Mouse (Mus musculus) CH12.LX (cell line): ENCODE data around the gene Ehd1.

Source experiments
- CTCF ChIP-seq, 2 experiments: IDR thresholded peaks in 1 of 2; conservative IDR thresholded peaks in 1 of 2; 2 replicates each; pipeline ENCODE4 v1.5.1; 2011 to 2012; ENCODE audit warnings: low read depth in 2 of 2, low read length in 2 of 2, improper control_type of control experiment in 1 of 2, inconsistent platforms in 1 of 2, mild to moderate bottlenecking in 1 of 2, moderate library complexity in 1 of 2
- E2F4 ChIP-seq: IDR thresholded peaks from 2 replicates; pipeline ENCODE4 v1.6.1; 2011; ENCODE audit warnings: low read depth, low read length, improper control_type of control experiment; ENCODE audit not compliant: insufficient replicate concordance
- ELF1 ChIP-seq: IDR thresholded peaks from 2 replicates; pipeline ENCODE4 v1.6.1; 2014; ENCODE audit warnings: low read depth, mild to moderate bottlenecking, inconsistent platforms, low read length, improper control_type of control experiment
- EP300 ChIP-seq: IDR thresholded peaks from 2 replicates; pipeline ENCODE4 v1.6.1; 2011; ENCODE audit warnings: low read length, improper control_type of control experiment
- HCFC1 ChIP-seq: IDR thresholded peaks from 2 replicates; pipeline ENCODE4 v1.6.1; 2012; ENCODE audit warnings: low read depth, mild to moderate bottlenecking, inconsistent platforms, low read length, improper control_type of control experiment
- JUND ChIP-seq: conservative IDR thresholded peaks from 2 replicates; pipeline ENCODE4 v1.6.1; 2011; ENCODE audit warnings: low read depth, low read length, improper control_type of control experiment
- MAX ChIP-seq: IDR thresholded peaks from 2 replicates; pipeline ENCODE4 v1.6.1; 2011; ENCODE audit warnings: low read length, improper control_type of control experiment
- POLR2A ChIP-seq: IDR thresholded peaks from 2 replicates; pipeline ENCODE4 v1.6.1; 2011; ENCODE audit warnings: low read depth, mild to moderate bottlenecking, improper control_type of control experiment, low read length
- SIN3A ChIP-seq: IDR thresholded peaks from 2 replicates; pipeline ENCODE4 v1.6.1; 2012; ENCODE audit warnings: low read length, improper control_type of control experiment, inconsistent platforms
- TCF12 ChIP-seq: IDR thresholded peaks from 2 replicates; pipeline ENCODE4 v1.6.1; 2014; ENCODE audit warnings: low read depth, mild to moderate bottlenecking, inconsistent platforms, low read length, improper control_type of control experiment
- UBTF ChIP-seq: IDR thresholded peaks from 2 replicates; pipeline ENCODE4 v1.6.1; 2012; ENCODE audit warnings: low read depth, mild to moderate bottlenecking, inconsistent platforms, low read length, improper control_type of control experiment, moderate library complexity
- USF2 ChIP-seq: conservative IDR thresholded peaks from 2 replicates; pipeline ENCODE4 v1.6.1; 2011; ENCODE audit warnings: low read depth, low read length, improper control_type of control experiment
- ZNF384 ChIP-seq: IDR thresholded peaks from 2 replicates; pipeline ENCODE4 v1.6.1; 2012; ENCODE audit warnings: low read depth, low read length, improper control_type of control experiment, inconsistent platforms

DNA sequence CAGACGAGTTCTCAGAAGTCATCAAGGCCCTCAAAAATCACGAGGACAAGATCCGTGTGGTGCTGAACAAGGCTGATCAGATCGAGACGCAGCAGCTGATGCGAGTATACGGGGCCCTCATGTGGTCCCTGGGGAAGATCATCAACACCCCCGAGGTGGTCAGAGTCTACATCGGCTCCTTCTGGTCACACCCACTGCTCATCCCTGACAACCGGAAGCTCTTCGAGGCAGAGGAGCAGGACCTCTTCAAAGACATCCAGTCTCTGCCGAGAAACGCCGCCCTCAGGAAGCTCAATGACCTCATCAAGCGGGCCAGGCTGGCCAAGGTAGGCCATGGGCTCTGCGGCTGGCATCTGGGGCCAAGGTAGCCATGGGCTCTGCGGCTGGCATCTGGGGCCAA lies 17.8 kb downstream of the Ehd1 start:
- no peak for TF ChIP-seq CTCF (conservative IDR thresholded peaks at IDR 0.05 in 1 of 2, IDR thresholded peaks at IDR 0.05 in 1 of 2; ENCODE audit: low read depth in 2 of 2, low read length in 2 of 2)
- no peak for TF ChIP-seq MAX
- TF ChIP-seq EP300: no peak
- no peak for TF ChIP-seq JUND
- no peak for TF ChIP-seq USF2
- no peak for TF ChIP-seq ELF1
- no peak for TF ChIP-seq UBTF
- TF ChIP-seq POLR2A: no peak
- TF ChIP-seq HCFC1: no peak
- TF ChIP-seq E2F4: no peak
- no peak for TF ChIP-seq TCF12
- TF ChIP-seq SIN3A: no peak
- no peak for TF ChIP-seq ZNF384
